Mouse (Mus musculus): Measurements from ENCODE around the gene Nat10. TPM values are rescaled to one million over a fixed set of nuclear protein-coding genes. Genes with fewer than 3 reads are reported as not detected.

Gene Nat10
- total RNA-seq, 2 experiments from 2014 or later = 39.9 to 41.1 TPM

Other genes starting within 250 kb of the Nat10 start
- 10 to 100 TPM; 16.3 to 18.5 TPM for gene Abtb2, start 195.0 kb downstream of the Nat10 start, total RNA-seq (2021)
- 100 to 1,000 TPM; 374 to 394 TPM for gene Caprin1, start 36.4 kb upstream of the Nat10 start, total RNA-seq (2021)
- 10 to 100 TPM; 19.8 to 25.5 TPM for gene Lmo2, start 196.7 kb upstream of the Nat10 start, total RNA-seq (2021)

All from layer of hippocampus, postnatal 14 days (tissue).